Mouse (Mus musculus): Measurements from ENCODE around the gene AA467197. TPM values are rescaled to one million over a fixed set of nuclear protein-coding genes. Genes with fewer than 3 reads are reported as not detected.

The AA467197 gene
- polyA plus RNA-seq, 1 experiment, result 4.4 TPM

GRCm38 (mm10) chr2:122631226-122631801 lies 5.5 kb upstream of the AA467197 start:
- H3K27me3 ChIP-seq (ENCODE audit: control insufficient read depth, insufficient read depth, low read length), result no peaks in the 10 kb centered on the region
- no peak for DNase-seq
- WGBS, result 1% methylated on average over 53 of the region's 53 CpGs
- H3K4me3 ChIP-seq (ENCODE audit: control insufficient read depth, insufficient read depth, low read length), result peak overlapping the region; percentile 97
- H3K36me3 ChIP-seq (ENCODE audit: control insufficient read depth, insufficient read depth, low read length), result peaks cover 12% of the 10 kb centered on the region; the same call in 1 of the 2 replicates
- no peak for TF ChIP-seq CTCF (IDR thresholded peaks at IDR 0.05; ENCODE audit: borderline replicate concordance, control insufficient read depth, extremely low read depth, insufficient read depth, low read length, poor library complexity)
- TF ChIP-seq POLR2A (IDR thresholded peaks at IDR 0.05; ENCODE audit: control insufficient read depth, extremely low read depth, insufficient read depth, low read length, poor library complexity), result no peak
- H3K4me1 ChIP-seq (replicated peaks; ENCODE audit: control insufficient read depth, insufficient read depth, low read length), result peaks cover 7% of the 10 kb centered on the region
- no peak overlapping the region for H3K27ac ChIP-seq (ENCODE audit: control insufficient read depth, insufficient read depth, low read length)

DNA sequence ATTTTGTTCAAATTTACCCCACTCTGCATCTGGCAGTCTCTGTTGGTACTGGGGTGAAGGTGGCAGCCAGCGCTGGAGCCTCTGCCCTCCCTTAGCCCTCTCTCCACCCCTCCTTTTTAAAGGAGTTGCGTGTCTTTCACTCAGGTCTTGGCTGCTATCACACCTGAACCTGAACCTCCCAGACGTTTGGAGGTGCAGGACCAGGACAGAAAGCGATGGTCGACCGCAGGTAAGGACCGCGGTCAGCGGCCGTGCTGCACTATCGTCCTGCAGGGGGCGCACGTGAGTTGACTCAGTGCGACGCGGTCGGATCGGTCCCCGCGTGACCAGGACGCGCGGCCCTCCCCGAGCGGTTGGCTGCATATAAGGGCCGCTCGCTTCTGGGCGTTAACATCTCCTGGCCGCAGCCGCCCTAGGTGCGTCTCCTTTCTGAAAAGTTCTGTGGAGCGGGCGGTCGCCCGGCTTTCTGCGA lies 776 bp downstream of the AA467197 start:
- no peak for TF ChIP-seq POLR2A (IDR thresholded peaks at IDR 0.05; ENCODE audit: control insufficient read depth, extremely low read depth, insufficient read depth, low read length, poor library complexity)
- peak; percentile 99 for TF ChIP-seq CTCF (IDR thresholded peaks at IDR 0.05; ENCODE audit: borderline replicate concordance, control insufficient read depth, extremely low read depth, insufficient read depth, low read length, poor library complexity)
- DNase-seq, result peak; percentile 78
- peak overlapping the region; percentile 46 for H3K4me3 ChIP-seq (ENCODE audit: control insufficient read depth, insufficient read depth, low read length)

DNA sequence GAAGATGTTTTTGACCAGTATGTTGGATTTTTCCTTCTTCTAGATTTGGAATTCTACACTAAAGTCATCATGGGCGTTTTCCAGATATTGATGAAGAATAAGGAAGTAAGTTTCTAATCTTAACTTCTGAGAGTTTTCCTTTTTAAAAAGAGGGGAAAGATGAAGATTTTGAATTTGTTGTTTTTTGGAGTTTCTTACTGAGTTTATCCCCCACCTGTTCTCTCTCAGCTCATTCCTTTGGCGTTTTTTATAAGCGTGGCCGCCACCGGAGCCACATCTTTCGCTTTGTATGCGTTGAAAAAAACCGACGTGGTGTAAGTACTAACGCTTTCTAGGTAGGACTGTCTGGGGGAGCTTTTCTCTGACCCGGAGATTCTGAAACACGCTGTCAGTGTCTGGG lies 1.2 kb downstream of the AA467197 start:
- H3K4me1 ChIP-seq (replicated peaks; ENCODE audit: control insufficient read depth, insufficient read depth, low read length), result peaks cover 4% of the 10 kb centered on the region
- no peak for DNase-seq
- TF ChIP-seq CTCF (IDR thresholded peaks at IDR 0.05; ENCODE audit: borderline replicate concordance, control insufficient read depth, extremely low read depth, insufficient read depth, low read length, poor library complexity) (no peak), POLR2A (IDR thresholded peaks at IDR 0.05; ENCODE audit: control insufficient read depth, extremely low read depth, insufficient read depth, low read length, poor library complexity) (no peak)
- no peaks in the 10 kb centered on the region for H3K27me3 ChIP-seq (ENCODE audit: control insufficient read depth, insufficient read depth, low read length)
- H3K4me3 ChIP-seq (ENCODE audit: control insufficient read depth, insufficient read depth, low read length), result peak overlapping the region; percentile 46
- 25% methylated on average over 12 of the region's 12 CpGs for WGBS
- H3K36me3 ChIP-seq (ENCODE audit: control insufficient read depth, insufficient read depth, low read length), result peaks cover 5% of the 10 kb centered on the region; the same call in 1 of the 2 replicates
- H3K27ac ChIP-seq (ENCODE audit: control insufficient read depth, insufficient read depth, low read length), result no peak overlapping the region

More for the DNA sequence above, 776 bp downstream of the AA467197 start:
- Histone ChIP-seq H3K36me3 (ENCODE audit: control insufficient read depth, insufficient read depth, low read length) (peaks cover 10% of the 10 kb centered on the region; the same call in 1 of the 2 replicates), H3K27me3 (ENCODE audit: control insufficient read depth, insufficient read depth, low read length) (no peaks in the 10 kb centered on the region), H3K27ac (ENCODE audit: control insufficient read depth, insufficient read depth, low read length) (no peak overlapping the region), H3K4me1 (replicated peaks; ENCODE audit: control insufficient read depth, insufficient read depth, low read length) (peaks cover 4% of the 10 kb centered on the region)
- 3% methylated on average over 36 of the region's 36 CpGs for WGBS

DNA sequence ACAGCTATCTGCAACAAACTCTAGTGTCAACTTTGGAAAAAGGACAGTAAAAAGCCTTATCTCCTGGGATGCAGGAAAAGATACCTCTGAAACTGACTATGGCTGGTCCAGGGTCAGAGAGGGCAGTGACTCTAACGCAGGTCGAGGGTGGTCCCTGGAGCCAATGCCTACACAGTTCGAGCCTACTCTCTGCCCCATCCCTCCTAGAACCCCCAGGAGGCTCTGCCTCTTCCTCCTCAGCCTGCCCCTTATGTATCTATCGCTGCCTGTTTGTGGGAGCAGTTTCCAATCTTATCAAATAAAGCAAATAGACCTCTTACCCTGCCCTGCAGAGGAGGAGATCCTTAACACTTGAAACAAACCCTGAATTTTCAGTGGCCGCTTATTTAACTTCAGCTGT lies 1.9 kb downstream of the AA467197 start:
- Histone ChIP-seq H3K27ac (ENCODE audit: control insufficient read depth, insufficient read depth, low read length) (no peak overlapping the region), H3K27me3 (ENCODE audit: control insufficient read depth, insufficient read depth, low read length) (no peaks in the 10 kb centered on the region), H3K4me3 (ENCODE audit: control insufficient read depth, insufficient read depth, low read length) (no peak overlapping the region), H3K36me3 (ENCODE audit: control insufficient read depth, insufficient read depth, low read length) (no peaks in the 10 kb centered on the region), H3K4me1 (replicated peaks; ENCODE audit: control insufficient read depth, insufficient read depth, low read length) (peaks cover 2% of the 10 kb centered on the region)
- DNase-seq, result no peak
- no peak for TF ChIP-seq CTCF (IDR thresholded peaks at IDR 0.05; ENCODE audit: borderline replicate concordance, control insufficient read depth, extremely low read depth, insufficient read depth, low read length, poor library complexity)
- TF ChIP-seq POLR2A (IDR thresholded peaks at IDR 0.05; ENCODE audit: control insufficient read depth, extremely low read depth, insufficient read depth, low read length, poor library complexity), result no peak
- WGBS, result 88% methylated on average over 5 of the region's 5 CpGs

- peak; percentile 85 for DNase-seq
- no peaks in the 10 kb centered on the region for H3K36me3 ChIP-seq (ENCODE audit: control insufficient read depth, insufficient read depth, low read length)
- H3K27me3 ChIP-seq (ENCODE audit: control insufficient read depth, insufficient read depth, low read length), result no peaks in the 10 kb centered on the region
- WGBS, result 8% methylated on average over 17 of the region's 17 CpGs
- H3K27ac ChIP-seq (ENCODE audit: control insufficient read depth, insufficient read depth, low read length), result peak overlapping the region; percentile 99
- TF ChIP-seq POLR2A (IDR thresholded peaks at IDR 0.05; ENCODE audit: control insufficient read depth, extremely low read depth, insufficient read depth, low read length, poor library complexity) (peak; percentile 76), CTCF (IDR thresholded peaks at IDR 0.05; ENCODE audit: borderline replicate concordance, control insufficient read depth, extremely low read depth, insufficient read depth, low read length, poor library complexity) (peak; percentile 47; the same call in 1 of the 2 replicates)
- H3K4me3 ChIP-seq (ENCODE audit: control insufficient read depth, insufficient read depth, low read length), result peak overlapping the region; percentile 44
- peaks cover 29% of the 10 kb centered on the region for H3K4me1 ChIP-seq (replicated peaks; ENCODE audit: control insufficient read depth, insufficient read depth, low read length)
Observed at GRCm38 (mm10) chr2:122652096-122653084, 15.6 kb downstream of the AA467197 start.

DNA sequence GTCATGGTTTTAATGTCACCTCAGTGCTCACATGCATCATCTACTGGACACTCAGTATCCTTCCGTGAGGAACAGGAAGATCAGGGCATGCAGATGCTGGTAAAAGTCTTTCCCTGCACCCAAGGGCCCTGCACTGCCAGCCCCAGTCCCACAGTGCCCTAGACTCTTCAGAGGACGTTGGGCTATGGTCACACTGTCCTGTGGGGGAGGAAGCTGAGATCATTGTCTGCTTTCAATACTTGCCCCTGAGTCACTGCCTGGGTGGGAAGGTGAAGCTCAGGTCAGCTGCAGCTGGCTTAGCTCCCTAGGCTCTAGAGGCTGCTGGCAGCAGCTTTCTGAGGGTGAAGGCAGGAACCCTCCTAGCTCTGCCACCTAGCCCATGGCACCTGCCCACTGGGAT lies 19.3 kb downstream of the AA467197 start:
- Histone ChIP-seq H3K36me3 (ENCODE audit: control insufficient read depth, insufficient read depth, low read length) (no peaks in the 10 kb centered on the region), H3K4me1 (replicated peaks; ENCODE audit: control insufficient read depth, insufficient read depth, low read length) (peaks cover 35% of the 10 kb centered on the region)

More for the DNA sequence above, 19.3 kb downstream of the AA467197 start:
- H3K27ac ChIP-seq (ENCODE audit: control insufficient read depth, insufficient read depth, low read length), result no peak overlapping the region
- no peak for DNase-seq
- 54% methylated on average over 2 of the region's 2 CpGs for WGBS
- no peaks in the 10 kb centered on the region for H3K27me3 ChIP-seq (ENCODE audit: control insufficient read depth, insufficient read depth, low read length)
- TF ChIP-seq CTCF (IDR thresholded peaks at IDR 0.05; ENCODE audit: borderline replicate concordance, control insufficient read depth, extremely low read depth, insufficient read depth, low read length, poor library complexity), result no peak
- no peak for TF ChIP-seq POLR2A (IDR thresholded peaks at IDR 0.05; ENCODE audit: control insufficient read depth, extremely low read depth, insufficient read depth, low read length, poor library complexity)
- H3K4me3 ChIP-seq (ENCODE audit: control insufficient read depth, insufficient read depth, low read length), result no peak overlapping the region
